Mouse (Mus musculus) kidney, adult 2 months (tissue): ENCODE results near the gene Tardbp.

Source experiments
- CTCF ChIP-seq: fragments of 200-500 bp; conservative IDR thresholded peaks from 2 replicates; pipeline ENCODE4 v1.5.1; 2011; ENCODE audit warnings: low read depth, mild to moderate bottlenecking, control low read depth, low read length, moderate library complexity, mixed read lengths; ENCODE audit not compliant: insufficient read depth, insufficient read length
- POLR2A ChIP-seq: fragments of 200-500 bp; IDR thresholded peaks from one replicate; pipeline ENCODE4 v1.6.1; 2011; ENCODE audit warnings: low read depth, low read length, control low read depth

- TF ChIP-seq POLR2A (no peak), CTCF (peak; percentile 39)
Measured at GRCm38 (mm10) chr4:148649309-148649708, 22.5 kb upstream of the Tardbp start.
